In genomic region chr9:118541851-118542250, GRCm38 (mm10) we compare ENCODE assay signal across 16 mouse cellular contexts.
"Had no signal": no experiment of that assay in that cellular context is flagged by ENCODE, and none has a peak within 500 bp of the region (broad histone marks: within the 10 kb centered on the region; RNA-seq: fewer than 3 reads in every experiment).

No protein-coding gene starts in this region.

- DNase-seq: retina, postnatal 1 day; right cerebral cortex, adult 18-20 months; right cerebral cortex, postnatal 14 days; right cerebral cortex, postnatal 25 days; right cerebral cortex, postnatal 4 days; spleen, adult 18-20 months; thymus, adult 18-20 months; thymus, adult 2 months; thymus, postnatal 14 days; thymus, postnatal 25 days; thymus, postnatal 36 days; thymus, postnatal 4 days had no signal

- H3K27ac ChIP-seq: neural tube, embryonic 13.5 days; neural tube, embryonic 15.5 days; stomach, embryonic 15.5 days; stomach, postnatal 0 days had no signal

- H3K27me3 ChIP-seq: neural tube, embryonic 13.5 days; neural tube, embryonic 15.5 days; stomach, embryonic 15.5 days had no signal

- H3K4me1 ChIP-seq: neural tube, embryonic 15.5 days; stomach, embryonic 15.5 days had no signal

- H3K9me3 ChIP-seq: neural tube, embryonic 13.5 days; neural tube, embryonic 15.5 days; stomach, embryonic 15.5 days had no signal

- H3K4me3 ChIP-seq: neural tube, embryonic 13.5 days; neural tube, embryonic 15.5 days; stomach, embryonic 15.5 days had no signal
